Mouse (Mus musculus): Measurements from ENCODE around the gene Tagap1.
"Not testable (repeated sequence)": the region's sequence is repeated elsewhere in the genome, so short reads cannot be mapped to it uniquely, and the experiment has no call there.

Gene Tagap1

DNA sequence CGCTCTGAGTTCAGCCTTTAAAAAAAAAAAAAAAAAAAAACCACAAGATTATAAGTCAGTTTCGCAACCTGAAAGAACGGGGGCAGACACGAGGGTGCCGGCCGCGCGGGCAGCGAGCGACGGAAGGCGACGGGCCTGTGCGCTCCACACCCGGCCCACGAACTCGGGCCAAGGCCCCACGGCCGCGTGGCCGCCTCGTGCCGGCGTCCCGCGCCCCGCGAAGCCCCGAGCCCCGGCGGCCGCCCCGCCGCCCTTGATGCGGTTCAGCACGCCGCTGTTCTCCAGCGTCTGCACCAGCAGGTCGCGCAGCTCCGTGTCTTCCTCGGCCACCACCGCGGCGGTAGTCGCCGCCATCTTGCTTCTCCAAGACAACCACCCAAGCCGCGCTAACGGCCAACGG, at the start of gene Tagap1:
Gene Tagap1, minus strand, starts transcription at position 381 of the 400 bp plus-strand sequence.
- not testable (repeated sequence) for DNase-seq (ENCODE audit: low spot score)

DNA sequence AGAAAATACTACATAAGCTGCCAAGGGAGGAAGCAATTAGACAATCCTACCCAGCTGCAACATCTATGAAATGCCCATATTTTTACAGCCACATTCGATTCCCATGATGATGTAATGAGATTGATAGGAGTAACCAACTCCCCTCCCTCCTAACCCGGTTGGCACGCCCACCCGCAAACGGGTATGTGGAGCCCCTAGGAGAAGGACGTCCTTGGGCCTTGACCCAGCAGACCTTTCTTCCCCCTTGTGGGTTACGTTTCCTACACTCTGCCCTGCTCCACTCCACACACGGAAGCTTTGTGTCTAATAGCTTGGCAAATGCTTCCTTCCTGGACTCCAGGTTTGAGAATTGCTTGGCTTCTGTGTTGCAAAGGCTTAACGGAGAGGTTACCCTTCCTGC, 48.9 kb upstream of the Tagap1 start:
- not testable (repeated sequence) for DNase-seq (ENCODE audit: low spot score)

DNA sequence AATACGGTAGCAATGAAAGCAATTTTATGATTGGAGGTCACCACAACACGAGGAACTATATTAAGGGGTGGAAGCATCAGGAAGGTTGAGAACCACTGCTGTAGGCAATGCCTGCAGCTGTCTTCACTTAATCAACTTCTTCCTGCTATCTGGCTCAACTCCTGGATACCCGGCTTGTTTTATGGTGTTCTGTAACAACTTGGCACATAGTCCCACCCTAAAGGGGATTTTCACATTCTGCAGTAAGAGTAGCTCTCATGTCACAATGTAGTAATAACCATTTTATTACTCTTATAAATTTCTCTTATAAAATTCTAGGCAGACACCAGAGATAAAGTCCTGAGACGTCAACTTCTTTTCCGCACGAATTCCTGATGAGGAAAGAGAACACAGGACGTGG, 48.5 kb upstream of the Tagap1 start:
- DNase-seq (ENCODE audit: low spot score): not testable (repeated sequence)

GRCm38 (mm10) chr17:7008885-7009284, 47.9 kb upstream of the Tagap1 start:
- not testable (repeated sequence) for DNase-seq (ENCODE audit: low spot score)

DNA sequence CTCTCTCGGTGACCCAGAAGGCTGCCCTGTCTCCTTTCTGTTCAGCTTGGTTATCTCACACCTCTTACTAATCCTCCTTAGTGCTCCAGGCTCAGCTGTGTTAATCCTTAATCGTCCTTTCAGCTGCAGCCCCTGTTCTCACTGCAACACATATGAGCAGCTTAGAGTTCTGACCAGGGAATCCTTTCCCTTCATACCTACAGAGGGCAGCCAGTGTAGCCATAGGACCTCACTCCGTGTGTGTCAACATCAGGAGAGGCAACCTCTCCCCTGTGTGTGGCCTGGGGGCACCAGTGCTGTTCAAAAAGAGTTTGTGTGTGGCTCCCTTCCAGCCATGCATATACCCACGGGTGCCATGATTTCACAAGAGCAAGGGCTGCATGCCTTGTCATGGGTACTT, 44.7 kb upstream of the Tagap1 start:
- not testable (repeated sequence) for DNase-seq (ENCODE audit: low spot score)

DNA sequence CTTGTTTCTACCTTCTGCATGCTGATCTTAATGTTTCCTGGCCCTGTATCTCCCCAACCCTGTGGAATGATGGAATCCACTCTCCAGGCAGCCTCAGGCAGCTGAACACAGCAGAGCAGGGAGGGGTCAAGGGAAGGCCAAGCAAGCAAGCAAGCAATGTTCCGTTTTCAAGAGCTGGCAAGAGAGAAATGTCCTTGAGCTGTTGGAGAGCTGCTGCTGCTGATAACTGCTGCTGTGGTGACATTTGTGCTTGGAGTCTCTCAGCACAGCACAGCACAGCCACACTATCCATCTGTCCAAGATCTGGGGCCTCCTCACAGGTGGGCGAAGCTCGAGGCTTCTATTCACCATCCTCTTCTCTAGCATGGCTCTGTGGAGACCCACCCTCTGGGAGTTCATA, 42.4 kb upstream of the Tagap1 start:
- not testable (repeated sequence) for DNase-seq (ENCODE audit: low spot score)

DNA sequence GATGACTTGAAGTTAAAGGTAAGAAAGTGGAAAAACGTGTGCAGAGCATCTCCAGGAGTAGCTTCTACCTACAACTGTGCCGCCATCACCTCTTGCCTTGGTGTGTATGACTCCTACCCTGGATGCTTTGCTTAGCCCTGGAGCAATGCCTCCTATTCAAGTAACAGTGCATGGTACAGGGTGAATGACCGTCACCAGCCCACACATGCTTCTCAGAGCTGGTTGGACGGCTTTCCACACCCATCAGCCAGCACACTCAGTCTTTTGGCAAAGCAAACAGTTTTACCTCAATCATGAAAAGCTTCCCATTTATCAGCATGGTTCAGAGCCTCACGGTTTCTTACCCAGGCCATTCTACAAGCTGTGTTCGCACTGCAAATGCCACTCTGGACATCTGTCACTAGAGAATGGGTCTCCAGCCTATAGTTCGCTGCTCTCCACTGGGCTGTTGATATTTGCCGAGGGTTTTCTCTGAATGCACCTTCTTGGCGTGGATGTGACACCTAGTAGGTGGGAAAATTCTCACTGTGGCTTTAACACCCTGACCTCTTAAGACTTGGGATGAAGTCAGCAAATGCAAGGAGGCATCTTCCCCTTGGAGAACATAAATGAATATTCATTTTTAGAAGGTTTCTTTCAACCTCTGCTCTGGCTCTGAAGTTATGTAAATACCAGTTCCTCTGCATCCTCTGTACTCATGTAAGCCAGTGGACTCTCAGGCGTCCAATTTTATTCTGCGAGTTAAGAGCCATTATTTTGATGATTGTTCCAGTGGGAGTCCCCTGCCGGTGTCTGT, 41.0 kb upstream of the Tagap1 start:
- not testable (repeated sequence) for DNase-seq (ENCODE audit: low spot score)

DNA sequence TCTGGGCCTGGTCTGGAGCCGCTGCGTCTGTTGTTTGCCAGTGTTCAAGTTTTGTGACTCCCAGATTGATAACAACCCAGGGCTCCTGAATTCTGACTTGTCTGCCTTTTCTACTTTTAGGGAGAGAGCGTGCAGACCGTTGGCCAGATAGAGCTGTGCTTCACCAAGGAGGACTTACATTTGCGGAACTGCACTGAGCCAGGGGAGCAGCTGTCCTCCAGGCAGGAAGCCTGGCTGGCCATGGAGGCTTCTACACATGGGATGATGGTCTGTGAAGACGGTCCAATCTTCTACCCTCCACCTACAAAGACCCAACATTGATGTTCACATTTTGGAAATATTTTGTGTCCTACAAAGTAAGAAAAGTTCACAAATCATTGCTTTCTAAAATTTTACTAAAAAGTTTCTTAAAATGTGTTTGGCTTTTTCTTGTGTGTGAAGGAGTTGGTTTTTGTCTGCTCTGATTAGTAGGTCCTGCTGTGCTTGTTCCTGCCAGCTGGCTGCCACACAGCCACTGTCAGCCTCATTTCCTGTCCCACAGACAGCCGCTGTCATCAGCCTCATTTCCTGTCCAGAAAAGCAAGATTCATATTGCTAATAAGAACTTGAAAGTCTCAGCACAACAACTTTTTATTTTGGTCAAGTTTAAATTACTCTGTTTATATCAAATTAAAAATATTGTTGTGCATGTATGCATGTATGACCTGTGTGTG, 37.0 kb upstream of the Tagap1 start:
- not testable (repeated sequence) for DNase-seq (ENCODE audit: low spot score)

DNA sequence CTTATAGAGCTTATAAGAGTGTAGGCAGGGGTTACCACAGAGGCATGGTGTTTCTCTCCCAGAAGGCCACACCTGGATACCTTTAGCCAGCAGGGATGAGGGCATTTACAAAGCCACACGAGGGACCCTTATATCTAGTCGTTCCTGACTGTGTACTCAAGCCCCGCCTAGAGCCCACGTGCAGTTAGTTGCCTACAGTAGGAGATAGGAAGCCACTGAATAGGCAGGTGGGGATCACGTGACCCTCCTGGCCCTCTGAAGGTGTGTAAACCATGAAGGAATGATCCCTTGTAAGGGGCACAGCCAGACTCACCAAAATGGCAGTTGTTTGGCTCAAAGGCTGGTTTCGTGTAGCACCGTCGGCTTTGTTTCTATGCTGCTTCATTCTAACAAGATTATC, 35.9 kb upstream of the Tagap1 start:
- not testable (repeated sequence) for DNase-seq (ENCODE audit: low spot score)

DNA sequence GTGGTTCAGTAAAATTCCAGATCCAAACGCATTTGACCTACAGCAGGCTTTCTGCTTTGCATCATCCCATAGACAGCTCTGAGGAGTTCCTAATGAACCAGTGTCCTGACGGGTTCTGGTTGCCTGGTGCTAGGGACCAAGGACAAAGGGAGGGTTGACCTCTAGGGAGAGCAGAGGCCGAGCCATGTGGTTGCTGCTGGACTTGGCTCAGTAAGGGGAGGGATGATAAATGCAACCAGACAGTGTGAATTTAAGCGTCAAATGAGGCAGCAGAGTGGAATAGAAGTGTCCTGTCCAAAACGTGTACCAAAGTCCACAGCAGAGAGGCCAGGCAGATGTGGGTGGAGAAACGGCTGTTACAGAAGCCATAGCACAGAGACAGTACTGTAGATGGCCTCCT, 34.5 kb upstream of the Tagap1 start:
- not testable (repeated sequence) for DNase-seq (ENCODE audit: low spot score)

GRCm38 (mm10) chr17:6986118-6986517, 25.2 kb upstream of the Tagap1 start:
- DNase-seq (ENCODE audit: low spot score): not testable (repeated sequence)

DNA sequence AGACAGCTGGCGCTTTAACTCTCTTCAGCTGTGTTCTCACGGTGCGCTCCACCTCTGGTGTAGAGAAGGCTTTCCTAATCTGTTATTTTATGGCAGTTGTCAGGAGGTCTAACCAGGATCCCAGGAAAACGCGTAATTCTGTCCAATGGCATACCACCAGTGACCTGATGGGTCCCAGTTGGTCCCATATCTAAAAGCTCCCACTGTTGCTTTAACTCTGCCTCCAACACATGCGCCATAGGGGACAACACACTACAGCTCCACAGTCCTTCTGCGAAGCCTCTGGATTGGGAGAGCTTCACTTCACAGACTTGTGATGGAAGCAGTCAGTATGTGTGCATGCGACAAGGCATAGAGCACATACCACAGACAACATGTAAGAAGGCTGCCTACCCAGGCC, 19.2 kb upstream of the Tagap1 start:
- not testable (repeated sequence) for DNase-seq (ENCODE audit: low spot score)

DNA sequence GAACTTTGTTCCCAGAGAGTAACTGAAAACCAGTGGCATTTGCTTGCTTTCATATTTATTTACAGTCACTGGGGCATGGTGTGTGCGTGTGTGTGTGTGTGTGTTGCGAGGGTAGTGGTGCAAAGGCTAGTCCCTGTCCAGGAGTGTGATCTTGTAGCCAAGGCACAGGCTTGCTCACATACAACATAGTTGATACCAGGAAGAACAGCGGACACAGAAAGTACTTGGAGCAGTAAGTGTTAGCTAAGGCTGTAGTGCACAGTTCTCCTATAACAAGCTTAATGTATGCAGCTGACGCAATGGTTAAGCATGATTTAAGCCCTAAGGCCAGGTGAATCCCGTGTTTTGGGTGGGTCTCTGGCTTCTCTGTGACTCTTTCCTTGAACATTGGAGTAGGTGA, 18.4 kb upstream of the Tagap1 start:
- peak; percentile 42 for DNase-seq (ENCODE audit: low spot score)

GRCm38 (mm10) chr17:6978287-6979248, 17.6 kb upstream of the Tagap1 start, which contains the start of gene Gm49721:
Gene Gm49721 (plus strand): TSS chr17:6978904.
- peak; percentile 12 for DNase-seq (ENCODE audit: low spot score)

GRCm38 (mm10) chr17:6974985-6975384, 14.0 kb upstream of the Tagap1 start:
- not testable (repeated sequence) for DNase-seq (ENCODE audit: low spot score)

GRCm38 (mm10) chr17:6972836-6973396, 12.0 kb upstream of the Tagap1 start:
- DNase-seq (ENCODE audit: low spot score): not testable (repeated sequence)

GRCm38 (mm10) chr17:6971238-6971637, 10.3 kb upstream of the Tagap1 start:
- DNase-seq (ENCODE audit: low spot score): peak; percentile 1

GRCm38 (mm10) chr17:6970334-6970733, 9.4 kb upstream of the Tagap1 start, which contains the start of gene Rnaset2b:
Gene Rnaset2b (plus strand): TSS chr17:6970634.
- not testable (repeated sequence) for DNase-seq (ENCODE audit: low spot score)

GRCm38 (mm10) chr17:6967673-6968072, 6.7 kb upstream of the Tagap1 start:
- not testable (repeated sequence) for DNase-seq (ENCODE audit: low spot score)

DNA sequence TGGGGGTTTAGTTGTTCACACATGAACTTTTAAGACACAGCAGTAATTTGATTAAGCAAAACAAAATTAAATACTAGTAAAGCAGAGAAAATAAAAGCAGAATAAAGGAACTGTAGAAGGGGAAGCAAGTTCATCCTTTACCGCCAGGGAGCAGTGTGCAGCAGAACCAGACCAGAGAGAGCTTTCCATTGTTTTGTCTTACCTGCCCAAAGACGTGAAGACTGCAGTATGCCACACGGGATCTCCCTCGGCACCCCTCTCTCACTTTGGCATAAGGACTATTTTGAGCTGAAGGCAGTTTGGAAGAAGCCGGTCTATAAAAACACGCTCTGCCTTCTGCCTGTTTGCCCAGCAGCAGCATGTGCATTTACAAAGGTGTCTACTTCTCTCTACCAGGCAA, 4.4 kb upstream of the Tagap1 start:
- DNase-seq (ENCODE audit: low spot score): peak; percentile 40

DNA sequence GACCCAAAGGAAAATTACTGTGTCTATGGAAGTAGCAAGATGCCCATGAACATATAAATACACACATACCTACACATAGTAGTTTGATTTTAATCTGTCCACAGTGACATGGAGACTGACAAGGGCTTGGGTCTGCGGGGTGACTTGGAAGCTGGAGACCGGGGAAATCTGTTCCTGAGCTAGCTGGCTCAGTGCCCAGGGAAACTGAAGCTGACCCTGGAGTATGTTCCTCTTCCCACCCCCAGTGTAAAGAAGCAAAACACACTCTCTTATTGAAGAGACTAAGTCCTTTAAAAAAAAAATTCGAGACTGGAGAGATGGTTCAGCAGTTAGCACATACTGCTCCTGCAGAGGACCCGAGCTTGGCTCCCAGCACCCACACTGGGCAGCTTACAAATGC, 2.0 kb upstream of the Tagap1 start:
- not testable (repeated sequence) for DNase-seq (ENCODE audit: low spot score)

Data from adipocyte (in vitro differentiated cells).